ENCODE assay signal across 8 mouse cellular contexts in the genomic region with DNA sequence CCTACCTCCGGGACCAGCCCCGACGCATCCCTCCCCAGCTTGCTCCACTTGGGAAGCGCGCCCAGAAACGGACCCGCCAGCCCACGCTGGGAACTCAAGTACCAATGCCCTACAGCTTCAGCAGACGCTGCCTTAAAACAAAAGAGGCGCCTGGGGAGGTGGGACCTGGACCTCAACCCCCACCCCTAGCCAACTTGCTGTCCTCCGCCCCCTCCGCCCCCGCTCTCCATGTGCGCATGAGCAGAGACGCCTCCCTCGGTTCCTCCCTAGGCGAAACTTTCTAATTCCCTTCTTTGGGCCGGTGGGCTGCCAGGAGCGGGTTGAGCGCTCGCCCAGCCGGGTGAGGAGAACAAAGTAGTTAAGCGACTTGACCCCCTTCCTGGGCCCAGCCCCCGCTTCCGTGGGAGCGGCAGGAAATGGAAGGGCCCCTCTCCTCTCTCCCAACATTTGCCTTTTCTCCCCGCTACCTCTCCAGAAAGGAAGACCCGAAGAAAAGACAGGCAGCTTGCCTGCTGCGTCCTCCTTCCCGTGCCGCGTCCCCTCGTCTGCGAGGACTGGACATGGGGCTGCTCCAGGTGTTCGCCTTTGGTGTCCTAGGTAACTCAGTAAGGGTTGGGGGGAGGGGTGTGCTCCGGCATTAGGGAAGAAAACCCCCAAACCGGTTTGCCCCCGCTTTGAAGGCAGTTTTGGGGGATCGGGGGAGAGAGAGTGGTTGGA. TPM values are rescaled to one million over a fixed set of nuclear protein-coding genes. Genes with fewer than 3 reads are reported as not detected.
DNase-seq lines count a peak whose midpoint lies in the region; ATAC-seq and TF ChIP-seq lines count a peak whose summit lies in the region.

Gene Lamb1, plus strand, starts transcription at position 230 of the 717 bp plus-strand sequence.

- H3K4me1 ChIP-seq in cerebellum, adult 2 months (ENCODE audit: control insufficient read depth, insufficient read depth, low read length): no peaks in the 10 kb centered on the region; the same call in 1 of the 2 replicates
- H3K4me1 ChIP-seq in liver, adult 2 months (ENCODE audit: control insufficient read depth, insufficient read depth, low read length): no peaks in the 10 kb centered on the region; the same call in 1 of the 2 replicates
- H3K4me1 ChIP-seq in neural tube, embryonic 11.5 days (ENCODE audit: control insufficient read depth, insufficient read depth, low read length): peaks cover 8% of the 10 kb centered on the region; the same call in 1 of the 2 replicates

- peak within 1 kb of the TSS; percentile 35 for H3K4me2 ChIP-seq in neural tube, embryonic 11.5 days (ENCODE audit: low read depth)

- no peaks in the 10 kb centered on the region for H3K79me2 ChIP-seq in liver, adult 2 months (ENCODE audit: control insufficient read depth, insufficient read depth, low read length)

- no peak within 1 kb of the TSS for H3K27ac ChIP-seq in cerebellum, adult 2 months (ENCODE audit: insufficient read depth, low read length)
- H3K27ac ChIP-seq in liver, adult 2 months (replicated peaks; ENCODE audit: insufficient read depth, low read depth, low read length): no peak within 1 kb of the TSS
- H3K27ac ChIP-seq in neural tube, embryonic 11.5 days (ENCODE audit: low read depth, low read length): 0 out of 2 replicates have a peak within 1 kb of the TSS, but pooled peaks have one; percentile 34

- no peak for TF ChIP-seq POLR2A in cerebellum, adult 2 months (IDR thresholded peaks at IDR 0.05; ENCODE audit: borderline replicate concordance, insufficient read depth, low read length)
- TF ChIP-seq POLR2A in liver, adult 2 months (IDR thresholded peaks at IDR 0.05; ENCODE audit: extremely low read depth, insufficient read depth, low read length): no peak

- under 1% methylated on average over 39 of the region's 39 CpGs for WGBS in cerebellum, adult 2 months
- 4% methylated on average over 39 of the region's 39 CpGs for WGBS in liver, adult 2 months
- WGBS in neural tube, embryonic 11.5 days: under 1% methylated on average over 38 of the region's 39 CpGs

- peak within 1 kb of the TSS; percentile 41 for H3K4me3 ChIP-seq in cerebellum, adult 2 months (replicated peaks; ENCODE audit: insufficient read depth, low read depth, low read length)
- peak within 1 kb of the TSS; percentile 35 for H3K4me3 ChIP-seq in liver, adult 2 months (ENCODE audit: insufficient read depth, low read depth, low read length)
- peak within 1 kb of the TSS; percentile 48 for H3K4me3 ChIP-seq in neural tube, embryonic 11.5 days (ENCODE audit: low read depth, low read length)

- H3K9me3 ChIP-seq in neural tube, embryonic 11.5 days (ENCODE audit: control insufficient read depth, low read length): no peaks in the 10 kb centered on the region

- H3K36me3 ChIP-seq in liver, adult 2 months (ENCODE audit: control insufficient read depth, insufficient read depth, low read length): no peaks in the 10 kb centered on the region
- H3K36me3 ChIP-seq in neural tube, embryonic 11.5 days (ENCODE audit: control insufficient read depth, insufficient read depth, low read length): no peaks in the 10 kb centered on the region

- ATAC-seq in neural tube, embryonic 11.5 days (ENCODE audit: insufficient read depth, low FRiP score, low TSS enrichment): no peak

- H3K9ac ChIP-seq in liver, adult 2 months (ENCODE audit: low read depth, low read length): no peak within 1 kb of the TSS
- H3K9ac ChIP-seq in neural tube, embryonic 11.5 days (ENCODE audit: low read length): peak within 1 kb of the TSS; percentile 48

- peak; percentile 21 to 23 for DNase-seq in cerebellum, adult 2 months
- DNase-seq in cerebellum, adult 8-10 months: no peak
- peak; percentile 85 for DNase-seq in embryo, embryonic 9.5 days (ENCODE audit: extremely low spot score)
- peak; percentile 73 to 74 for DNase-seq in heart, adult 9 months (ENCODE audit: low spot score in 2 of 2)
- DNase-seq in kidney, adult 9 months: peak; percentile 88
- DNase-seq in liver, adult 2 months (ENCODE audit: extremely low read depth, low read depth, low spot score): no peak
- DNase-seq in neural tube, embryonic 11.5 days (ENCODE audit: low spot score): peak; percentile 47
- DNase-seq in urinary bladder, postnatal 25 days (ENCODE audit: low spot score): peak; percentile 71

- no peaks in the 10 kb centered on the region for H3K27me3 ChIP-seq in cerebellum, adult 2 months (ENCODE audit: control insufficient read depth, insufficient read depth, low read length)
- H3K27me3 ChIP-seq in liver, adult 2 months (ENCODE audit: control insufficient read depth, insufficient read depth, low read length): peaks cover 4% of the 10 kb centered on the region; the same call in 1 of the 2 replicates
- peaks cover 36% of the 10 kb centered on the region for H3K27me3 ChIP-seq in neural tube, embryonic 11.5 days (ENCODE audit: control insufficient read depth, insufficient read depth, low read length)

- TF ChIP-seq CTCF in cerebellum, adult 2 months (IDR thresholded peaks at IDR 0.05; ENCODE audit: borderline replicate concordance, insufficient read depth, low read depth, low read length): no peak
- TF ChIP-seq CTCF in liver, adult 2 months (IDR thresholded peaks at IDR 0.05; ENCODE audit: low read depth, low read length): no peak

RNA-seq across cellular contexts. Expression of gene Lamb1, which starts in this region (rescaled TPM):
- polyA plus RNA-seq in cerebellum, adult 2 months (2012; rRNA removed): 10.6 and 13.2 TPM in 2 replicates
- total RNA-seq in liver, adult 2 months (2014; rRNA removed): 7.3 TPM in 2 replicates
- 2.7 and 2.8 TPM in 2 replicates for polyA plus RNA-seq in liver, adult 2 months (2012; rRNA removed)
- polyA plus RNA-seq in neural tube, embryonic 11.5 days (2014; fragmentation: Nextera tagmentation; extraction: Ambion mirVana): 30.3 and 32.4 TPM in 2 replicates

Comparison
In these comparisons a context has a peak if more than half of its experiments do, and no peak if none do; other contexts are left out.
1. DNase-seq: peak in cerebellum, adult 2 months (2 of 2), embryo, embryonic 9.5 days (single experiment), heart, adult 9 months (2 of 2), kidney, adult 9 months (single experiment), neural tube, embryonic 11.5 days (single experiment) and urinary bladder, postnatal 25 days (single experiment); none in cerebellum, adult 8-10 months (single experiment) and liver, adult 2 months (single experiment).
2. Peak in every context shown above with its lines, with median percentiles within 50 percentile points of each other: H3K4me3 ChIP-seq.